Mouse (Mus musculus) liver, embryonic 12.5 days (tissue): ENCODE measurements at regions not wholly inside any gene's neighbourhood (a gene's known extent, or its start where the extent isn't known, plus 50 kb on each side); places are given as distances from the start of the nearest gene placed in this dataset.

Experiments used
- ATAC-seq: fragments of 200-750 bp; cut with Nextera tagmentation; 2 replicates; pipeline ENCODE4 v1.8.0; 2017; ENCODE audit warnings: moderate number of reproducible peaks, mild to moderate bottlenecking, moderate library complexity
- H3K27ac ChIP-seq: fragments of 300-500 bp; sonication (generic); 2 replicates; pipeline ENCODE4 v1.5.1; 2016; ENCODE audit warnings: mild to moderate bottlenecking
- H3K27me3 ChIP-seq: fragments of 300-500 bp; sonication (generic); replicated peaks from 2 replicates; pipeline ENCODE4 v1.6.1; 2016; ENCODE audit warnings: mild to moderate bottlenecking, moderate library complexity
- H3K36me3 ChIP-seq: fragments of 300-500 bp; sonication (generic); 2 replicates; pipeline ENCODE4 v1.6.1; 2016; ENCODE audit warnings: mild to moderate bottlenecking, moderate library complexity
- H3K4me1 ChIP-seq: fragments of 300-500 bp; sonication (generic); 2 replicates; pipeline ENCODE4 v1.6.1; 2016
- H3K4me2 ChIP-seq: fragments of 300-500 bp; sonication (generic); 2 replicates; pipeline ENCODE4 v1.6.1; 2016; ENCODE audit warnings: mild to moderate bottlenecking, moderate library complexity
- H3K4me3 ChIP-seq: fragments of 300-500 bp; sonication (generic); 2 replicates; pipeline ENCODE4 v1.5.1; 2016; ENCODE audit warnings: mild to moderate bottlenecking, moderate library complexity
- H3K9ac ChIP-seq: fragments of 300-500 bp; sonication (generic); 2 replicates; pipeline ENCODE4 v1.6.1; 2016; ENCODE audit warnings: mild to moderate bottlenecking, moderate library complexity
- H3K9me3 ChIP-seq: fragments of 300-500 bp; sonication (generic); replicated peaks from 2 replicates; pipeline ENCODE4 v1.6.1; 2016; ENCODE audit warnings: mild to moderate bottlenecking, moderate library complexity
- WGBS: fragments of 180-500 bp; shearing (Covaris S2); methylation state at CpG from one replicate; pipeline ENCODE4 v1.1.7; 2016; ENCODE audit not compliant: insufficient replicate concordance; 5-methylcytosine and 5-hydroxymethylcytosine counted together

- no peak overlapping the region for H3K4me3 ChIP-seq
- no peaks in the 10 kb centered on the region for H3K9me3 ChIP-seq
- no peaks in the 10 kb centered on the region for H3K27me3 ChIP-seq
- H3K4me1 ChIP-seq: no peaks in the 10 kb centered on the region
- H3K4me2 ChIP-seq: no peak overlapping the region
- no peak overlapping the region for H3K9ac ChIP-seq
- H3K36me3 ChIP-seq: no peaks in the 10 kb centered on the region
- no peak overlapping the region for H3K27ac ChIP-seq
- no peak for ATAC-seq
Measured at GRCm38 (mm10) chr4:71663397-71663796, 94.4 kb downstream of the Gm11232 start.

- Histone ChIP-seq H3K27ac (no peak overlapping the region), H3K9me3 (0 out of 2 replicates have a peak, but pooled peaks cover 1% of the 10 kb centered on the region), H3K4me3 (no peak overlapping the region), H3K27me3 (no peaks in the 10 kb centered on the region), H3K4me1 (no peaks in the 10 kb centered on the region), H3K36me3 (no peaks in the 10 kb centered on the region), H3K9ac (no peak overlapping the region), H3K4me2 (no peak overlapping the region)
- WGBS: 85% methylated on average over 10 of the region's 10 CpGs
- ATAC-seq: no peak
Measured at GRCm38 (mm10) chr4:71640521-71640920, 117.2 kb downstream of the Gm11232 start.

- no peaks in the 10 kb centered on the region for H3K27me3 ChIP-seq
- no peaks in the 10 kb centered on the region for H3K36me3 ChIP-seq
- ATAC-seq: no peak
- no peak overlapping the region for H3K4me3 ChIP-seq
- H3K4me1 ChIP-seq: no peaks in the 10 kb centered on the region
- no peak overlapping the region for H3K27ac ChIP-seq
- no peaks in the 10 kb centered on the region for H3K9me3 ChIP-seq
- H3K9ac ChIP-seq: no peak overlapping the region
- WGBS: 40% methylated on average over 2 of the region's 2 CpGs
- no peak overlapping the region for H3K4me2 ChIP-seq
Measured at GRCm38 (mm10) chr4:71627088-71627487, 130.7 kb downstream of the Gm11232 start.

- no peak overlapping the region for H3K9ac ChIP-seq
- WGBS: 47% methylated on average over 1 of the region's 1 CpGs
- no peaks in the 10 kb centered on the region for H3K4me1 ChIP-seq
- no peak for ATAC-seq
- H3K4me2 ChIP-seq: no peak overlapping the region
- no peak overlapping the region for H3K4me3 ChIP-seq
- no peak overlapping the region for H3K27ac ChIP-seq
- no peaks in the 10 kb centered on the region for H3K9me3 ChIP-seq
- H3K36me3 ChIP-seq: no peaks in the 10 kb centered on the region
- H3K27me3 ChIP-seq: no peaks in the 10 kb centered on the region
Measured at GRCm38 (mm10) chr4:71626626-71627025, 131.1 kb downstream of the Gm11232 start.

GRCm38 (mm10) chr4:71624771-71625170 lies 133.0 kb downstream of the Gm11232 start:
- WGBS: 53% methylated on average over 2 of the region's 2 CpGs
- Histone ChIP-seq H3K27ac (no peak overlapping the region), H3K4me3 (no peak overlapping the region), H3K9me3 (no peaks in the 10 kb centered on the region), H3K9ac (no peak overlapping the region), H3K4me2 (no peak overlapping the region), H3K4me1 (no peaks in the 10 kb centered on the region), H3K36me3 (no peaks in the 10 kb centered on the region), H3K27me3 (no peaks in the 10 kb centered on the region)
- ATAC-seq: no peak

- Histone ChIP-seq H3K9me3 (no peaks in the 10 kb centered on the region), H3K4me1 (no peaks in the 10 kb centered on the region), H3K27ac (no peak overlapping the region), H3K9ac (no peak overlapping the region), H3K36me3 (no peaks in the 10 kb centered on the region), H3K4me3 (no peak overlapping the region), H3K4me2 (no peak overlapping the region), H3K27me3 (no peaks in the 10 kb centered on the region)
- WGBS: 58% methylated on average over 1 of the region's 1 CpGs
- ATAC-seq: no peak
Measured at GRCm38 (mm10) chr4:71613720-71614119, 144.0 kb downstream of the Gm11232 start.

- no peak for ATAC-seq
- no peaks in the 10 kb centered on the region for H3K36me3 ChIP-seq
- H3K9ac ChIP-seq: no peak overlapping the region
- H3K4me2 ChIP-seq: no peak overlapping the region
- no peaks in the 10 kb centered on the region for H3K9me3 ChIP-seq
- no peak overlapping the region for H3K4me3 ChIP-seq
- H3K4me1 ChIP-seq: no peaks in the 10 kb centered on the region
- H3K27ac ChIP-seq: no peak overlapping the region
- 77% methylated on average over 2 of the region's 2 CpGs for WGBS
- H3K27me3 ChIP-seq: no peaks in the 10 kb centered on the region
Measured at GRCm38 (mm10) chr4:71585880-71586279, 171.9 kb downstream of the Gm11232 start.

GRCm38 (mm10) chr4:71560656-71561055 lies 197.1 kb downstream of the Gm11232 start:
- H3K27ac ChIP-seq: no peak overlapping the region
- no peak overlapping the region for H3K4me2 ChIP-seq
- H3K27me3 ChIP-seq: no peaks in the 10 kb centered on the region
- H3K9ac ChIP-seq: no peak overlapping the region
- no peaks in the 10 kb centered on the region for H3K4me1 ChIP-seq
- WGBS: 67% methylated on average over 5 of the region's 5 CpGs
- H3K36me3 ChIP-seq: no peaks in the 10 kb centered on the region
- no peak for ATAC-seq
- H3K4me3 ChIP-seq: no peak overlapping the region
- 0 out of 2 replicates have a peak, but pooled peaks cover 4% of the 10 kb centered on the region for H3K9me3 ChIP-seq

GRCm38 (mm10) chr4:71539200-71539599 lies 218.6 kb downstream of the Gm11232 start:
- no peak for ATAC-seq
- Histone ChIP-seq H3K4me2 (no peak overlapping the region), H3K9ac (no peak overlapping the region), H3K36me3 (no peaks in the 10 kb centered on the region), H3K9me3 (no peaks in the 10 kb centered on the region), H3K27me3 (no peaks in the 10 kb centered on the region), H3K4me3 (no peak overlapping the region), H3K27ac (no peak overlapping the region), H3K4me1 (no peaks in the 10 kb centered on the region)

- WGBS: 52% methylated on average over 2 of the region's 2 CpGs
- H3K9ac ChIP-seq: no peak overlapping the region
- no peaks in the 10 kb centered on the region for H3K36me3 ChIP-seq
- no peaks in the 10 kb centered on the region for H3K4me1 ChIP-seq
- H3K4me3 ChIP-seq: no peak overlapping the region
- H3K27me3 ChIP-seq: no peaks in the 10 kb centered on the region
- no peak overlapping the region for H3K27ac ChIP-seq
- ATAC-seq: no peak
- H3K4me2 ChIP-seq: no peak overlapping the region
- no peaks in the 10 kb centered on the region for H3K9me3 ChIP-seq
Measured at GRCm38 (mm10) chr4:71537971-71538370, 219.8 kb downstream of the Gm11232 start.

GRCm38 (mm10) chr4:71524255-71524970 lies 233.4 kb downstream of the Gm11232 start:
- no peak overlapping the region for H3K9ac ChIP-seq
- 53% methylated on average over 4 of the region's 4 CpGs for WGBS
- H3K4me1 ChIP-seq: no peaks in the 10 kb centered on the region
- H3K27ac ChIP-seq: no peak overlapping the region
- peak; percentile 71 for ATAC-seq
- no peak overlapping the region for H3K4me2 ChIP-seq
- no peaks in the 10 kb centered on the region for H3K36me3 ChIP-seq
- H3K4me3 ChIP-seq: no peak overlapping the region
- no peaks in the 10 kb centered on the region for H3K27me3 ChIP-seq
- no peaks in the 10 kb centered on the region for H3K9me3 ChIP-seq

- Histone ChIP-seq H3K4me1 (no peaks in the 10 kb centered on the region), H3K27ac (no peak overlapping the region), H3K9me3 (no peaks in the 10 kb centered on the region), H3K9ac (no peak overlapping the region), H3K36me3 (no peaks in the 10 kb centered on the region), H3K4me2 (no peak overlapping the region), H3K4me3 (no peak overlapping the region), H3K27me3 (no peaks in the 10 kb centered on the region)
- no peak for ATAC-seq
Measured at GRCm38 (mm10) chr4:71520751-71521150, 237.0 kb downstream of the Gm11232 start.

- H3K9ac ChIP-seq: no peak overlapping the region
- no peak overlapping the region for H3K27ac ChIP-seq
- no peaks in the 10 kb centered on the region for H3K27me3 ChIP-seq
- no peak for ATAC-seq
- no peaks in the 10 kb centered on the region for H3K4me1 ChIP-seq
- H3K4me2 ChIP-seq: no peak overlapping the region
- 57% methylated on average over 2 of the region's 2 CpGs for WGBS
- no peak overlapping the region for H3K4me3 ChIP-seq
- H3K36me3 ChIP-seq: no peaks in the 10 kb centered on the region
- H3K9me3 ChIP-seq: no peaks in the 10 kb centered on the region
Measured at GRCm38 (mm10) chr4:71517921-71518404, 239.8 kb downstream of the Gm11232 start.
